Mouse (Mus musculus): ENCODE measurements around the gene Olfr938. TPM values are rescaled to one million over a fixed set of nuclear protein-coding genes. Genes with fewer than 3 reads are reported as not detected.

The Olfr938 gene
- total RNA-seq (2021): not detected
- long read RNA-seq, experiment 1: 0 reads
- long read RNA-seq, experiment 2: 0 reads

- DNase-seq: no peak
These were observed at the start of gene Olfr938 for GRCm38 (mm10) chr9:39078787-39079186. Olfr938 (minus strand) TSS chr9:39078887.

- DNase-seq: no peak
These were observed 49.1 kb upstream of the Olfr938 start, which contains the start of gene Olfr27 for GRCm38 (mm10) chr9:39127831-39128230. Olfr27 (plus strand) TSS chr9:39128131.

- no peak for DNase-seq
These were observed 48.6 kb upstream of the Olfr938 start for GRCm38 (mm10) chr9:39127326-39127725.

GRCm38 (mm10) chr9:39064851-39065250 is 13.8 kb downstream of the Olfr938 start, which contains the start of gene Olfr937:
Olfr937 (minus strand) TSS chr9:39064951.
- no peak for DNase-seq

Small RNA genes within 50 kb of the gene (microRNA-seq; reads per million reads assigned to microRNA genes)
- gene Gm25032 (ENCODE audit: borderline replicate concordance in 2 of 2) (0 reads per million in 2 experiments), gene Gm25529 (ENCODE audit: borderline replicate concordance in 2 of 2) (0 reads per million in 2 experiments)

Other genes starting within 250 kb of the Olfr938 start
- not detected for gene Olfr924, start 234.4 kb downstream of the Olfr938 start, total RNA-seq (2021)
- gene Olfr26, start 223.8 kb downstream of the Olfr938 start, total RNA-seq (2021): not detected
- not detected for gene Olfr926, start 201.8 kb downstream of the Olfr938 start, total RNA-seq (2021)
- gene Olfr930, start 149.1 kb downstream of the Olfr938 start, total RNA-seq (2021): not detected
- not detected for gene Olfr933, start 106.6 kb downstream of the Olfr938 start, total RNA-seq (2021)
- not detected for gene Olfr934, start 90.6 kb downstream of the Olfr938 start, total RNA-seq (2021)
- gene Olfr935, start 79.2 kb downstream of the Olfr938 start, total RNA-seq (2021): not detected
- gene Olfr146, start 55.5 kb downstream of the Olfr938 start, total RNA-seq (2021): not detected
- not detected for gene Olfr937, start 13.9 kb downstream of the Olfr938 start, total RNA-seq (2021)
- gene Olfr27, start 49.2 kb upstream of the Olfr938 start, total RNA-seq (2021): not detected
- not detected for gene Olfr943, start 87.4 kb upstream of the Olfr938 start, total RNA-seq (2021)
- gene Olfr944, start 123.0 kb upstream of the Olfr938 start, total RNA-seq (2021): not detected
- gene Olfr1537, start 171.1 kb upstream of the Olfr938 start, total RNA-seq (2021): not detected
- not detected for gene Olfr945, start 197.9 kb upstream of the Olfr938 start, total RNA-seq (2021)
- not detected for gene Olfr948, start 247.2 kb upstream of the Olfr938 start, total RNA-seq (2021)